Mouse (Mus musculus) fibroblast of lung, adult 2 months (primary cell): ENCODE results near the gene Lcor.

Experiments
- DNase-seq: peaks from one replicate; pipeline ENCODE4 v3.0.0-alpha.2; 2011; ENCODE audit warnings: low read depth

Gene Lcor

DNA sequence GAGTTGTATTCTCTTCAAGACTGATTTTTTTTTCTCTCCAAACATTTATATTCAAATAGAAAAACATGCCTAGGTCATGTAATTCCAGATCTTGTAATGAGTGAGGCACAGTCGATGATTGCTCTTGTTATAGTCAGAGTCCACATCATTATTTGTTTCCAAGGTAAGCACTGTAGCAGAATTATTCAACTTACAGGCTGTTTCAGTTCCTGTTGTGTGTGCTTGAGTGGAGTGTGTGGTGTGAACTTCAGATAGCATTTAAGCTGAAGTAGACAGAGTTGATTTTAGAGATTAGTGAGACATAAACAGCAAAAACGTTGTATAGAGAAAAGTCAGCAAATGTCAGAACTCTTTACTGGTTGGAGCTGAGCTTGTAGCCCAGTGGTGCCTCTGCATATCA, 86.4 kb downstream of the Lcor start:
- DNase-seq: no peak

DNA sequence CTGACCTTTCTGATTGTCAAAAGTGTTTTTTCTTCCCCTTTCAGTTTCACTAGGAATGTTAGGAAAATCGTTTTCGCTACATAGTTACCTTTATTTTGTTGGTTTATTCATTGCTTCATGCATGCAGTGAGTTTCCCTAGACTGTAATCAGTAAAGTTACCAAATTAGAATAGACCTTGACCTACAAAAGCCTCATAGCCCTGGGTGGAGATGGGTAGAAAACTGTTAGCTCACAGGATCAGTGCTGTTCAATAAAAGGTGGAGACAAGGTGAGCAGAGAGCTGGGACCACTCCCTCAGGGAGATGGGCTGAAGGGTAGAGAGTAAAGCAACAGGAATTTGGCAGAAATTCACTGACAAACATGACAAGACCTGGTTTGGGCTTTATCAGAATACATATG, 91.3 kb downstream of the Lcor start:
- DNase-seq: no peak

DNA sequence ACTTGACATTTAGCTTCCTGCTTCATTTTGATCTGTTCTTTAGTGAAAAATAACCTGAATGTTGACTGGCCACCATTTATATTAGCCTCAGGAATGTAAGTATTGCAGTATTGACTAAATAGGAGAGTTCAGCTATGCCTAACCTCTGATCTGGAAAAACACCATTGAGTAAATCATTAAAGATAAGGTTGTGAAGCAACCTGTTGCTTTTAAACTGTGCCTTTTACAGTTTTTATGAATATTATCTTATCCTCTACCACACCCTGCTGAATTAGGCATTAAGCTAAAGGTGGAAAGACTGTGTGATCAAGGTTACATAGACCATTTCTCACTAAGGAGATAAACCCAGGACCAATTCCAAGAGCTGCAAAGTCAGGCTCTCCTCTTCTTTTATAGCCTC, 95.1 kb downstream of the Lcor start:
- no peak for DNase-seq

DNA sequence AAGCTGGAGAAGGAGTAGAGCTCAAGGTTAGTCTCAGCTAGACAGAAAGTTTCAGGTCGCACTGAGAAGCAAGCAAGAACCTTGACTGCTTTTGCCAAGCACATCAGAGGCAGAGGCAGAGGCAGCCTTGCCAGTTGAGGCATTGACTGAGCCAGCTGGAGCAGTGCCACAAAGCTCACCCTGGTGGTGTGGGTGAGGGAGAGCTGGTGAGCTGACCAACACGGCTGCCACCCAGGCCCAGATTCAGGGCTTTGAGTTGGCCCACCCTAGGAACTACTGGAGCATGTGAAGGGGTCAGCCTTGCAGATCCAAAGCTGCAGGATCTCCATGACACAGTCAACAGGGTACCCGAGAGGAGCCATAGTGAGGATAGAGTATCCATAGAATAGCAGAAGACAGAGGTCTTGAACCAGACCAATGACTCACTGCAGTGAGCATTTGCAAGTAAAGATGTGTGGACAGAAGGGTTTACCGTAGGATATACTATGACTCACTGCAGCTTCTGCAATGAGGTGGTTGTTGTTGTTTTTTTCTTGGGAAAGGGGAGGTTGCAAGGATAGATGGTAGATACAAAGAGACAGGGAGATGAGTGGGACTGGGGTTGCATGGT, 97.0 kb downstream of the Lcor start:
- no peak for DNase-seq

DNA sequence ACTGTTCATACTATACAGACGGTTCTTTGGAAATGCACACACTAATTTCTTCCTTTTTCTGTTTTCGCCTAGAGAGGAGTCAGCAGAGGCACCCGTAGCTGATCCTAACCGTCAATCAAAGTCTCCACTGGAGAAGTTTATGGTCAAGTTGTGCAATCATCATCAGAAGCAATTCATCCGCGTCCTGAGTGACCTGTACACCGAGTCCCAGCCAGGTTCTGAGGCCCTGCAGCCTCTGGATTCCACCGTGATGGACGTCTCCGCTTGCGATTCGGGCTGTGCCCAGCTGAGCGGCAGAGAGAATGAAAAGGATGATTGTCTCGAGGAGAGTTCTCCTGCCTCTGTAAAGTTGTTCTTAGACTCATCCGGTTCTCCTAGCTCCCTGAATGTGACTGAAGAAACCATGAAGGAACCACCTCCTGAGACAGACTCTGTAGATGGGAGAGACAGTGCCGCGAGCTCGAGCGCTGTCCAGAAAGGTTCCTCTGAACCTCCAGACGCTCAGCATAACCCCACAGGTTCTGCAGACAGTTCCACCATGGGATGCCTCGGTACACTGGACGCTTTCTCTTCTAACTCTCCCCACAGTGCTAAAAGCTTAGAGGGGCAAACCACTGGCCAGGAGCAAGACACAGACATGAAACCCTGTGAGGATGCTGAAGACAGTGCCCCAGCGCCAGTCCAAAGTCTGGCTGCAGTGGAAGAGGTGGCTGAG, 99.4 kb downstream of the Lcor start, which contains the start of gene Gm340:
Gene Gm340, plus strand, starts transcription at position 665 of the 715 bp plus-strand sequence.
- DNase-seq: no peak

DNA sequence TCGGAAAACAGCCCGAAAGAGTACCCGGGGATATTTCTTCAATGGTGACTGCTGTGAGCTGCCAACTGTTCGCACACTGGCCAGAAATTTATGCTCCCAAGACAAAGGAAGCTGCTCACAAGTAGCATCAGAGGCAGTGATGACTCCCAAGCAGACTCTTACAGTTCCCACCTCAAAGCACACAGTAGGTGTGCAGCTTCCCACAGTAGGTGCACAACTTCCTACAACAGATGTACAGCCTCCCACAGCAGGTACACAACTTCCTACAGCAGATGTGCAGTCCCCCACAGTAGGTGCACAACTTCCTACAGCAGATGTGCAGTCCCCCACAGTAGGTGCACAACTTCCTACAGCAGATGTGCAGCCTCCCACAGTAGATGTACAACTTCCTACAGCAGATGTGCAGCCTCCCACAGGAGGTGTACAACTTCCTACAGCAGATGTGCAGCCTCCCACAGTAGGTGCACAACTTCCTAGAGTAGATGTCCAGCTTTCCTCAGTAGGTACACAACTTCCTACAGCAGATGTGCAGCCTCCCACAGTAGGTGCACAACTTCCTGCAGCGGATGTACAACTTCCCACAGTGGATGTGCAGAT, 100.6 kb downstream of the Lcor start:
- no peak for DNase-seq

DNA sequence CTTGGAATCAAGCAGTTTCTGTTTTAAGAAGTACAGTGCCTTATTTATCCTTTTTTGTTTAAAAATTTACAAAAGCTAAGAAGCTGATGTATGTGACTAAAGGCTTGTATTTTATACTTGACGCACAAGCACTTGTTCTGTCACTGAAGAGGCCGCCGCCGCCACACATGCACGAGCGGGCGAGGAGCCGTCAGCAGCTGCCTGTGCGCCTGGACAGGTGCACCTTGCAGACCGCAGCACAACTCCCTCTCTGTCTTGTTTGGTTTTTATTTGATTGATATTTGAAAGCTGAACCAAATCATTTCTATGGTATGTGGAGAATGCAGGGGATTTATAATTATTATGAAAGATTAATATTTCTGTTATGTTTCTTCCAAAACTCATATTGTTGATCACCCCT, 104.3 kb downstream of the Lcor start:
- no peak for DNase-seq

DNA sequence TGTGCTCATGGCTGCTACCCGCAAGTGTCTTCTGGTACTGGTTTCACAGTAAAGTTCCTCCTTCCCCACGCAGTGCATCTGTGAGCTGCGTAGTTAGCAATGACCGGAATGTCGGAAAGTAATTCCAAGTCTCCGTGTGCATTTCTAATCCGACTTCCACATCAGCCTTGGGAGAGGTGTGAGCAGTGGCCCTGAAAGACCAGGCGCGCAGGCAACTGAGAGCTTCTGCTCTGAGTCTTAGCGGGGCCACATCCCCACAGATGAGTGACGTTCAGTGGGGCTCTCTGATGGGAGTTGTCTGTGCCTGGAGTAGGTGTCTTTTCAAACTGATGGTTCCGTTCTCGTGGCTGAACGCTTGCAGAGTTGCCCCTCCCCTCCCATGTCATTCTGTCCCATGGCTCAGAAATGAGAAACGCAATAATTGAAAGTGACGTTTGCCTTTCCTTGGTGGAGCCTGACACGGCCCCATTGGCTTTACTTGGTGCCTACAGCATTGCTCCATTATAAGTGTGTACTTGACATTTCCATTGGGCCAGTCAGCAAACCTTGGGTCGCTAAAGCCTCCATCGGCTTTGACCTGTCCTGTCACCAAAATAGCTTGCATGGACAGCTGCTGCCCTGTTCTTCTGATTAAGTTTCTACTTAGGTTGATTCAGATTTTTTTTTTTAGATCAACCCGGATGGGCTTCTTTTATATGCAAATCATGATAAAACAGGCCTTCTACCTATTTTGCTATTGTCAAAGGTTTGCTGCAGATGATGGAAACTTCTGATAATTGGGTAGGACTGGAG, 105.2 kb downstream of the Lcor start:
- no peak for DNase-seq

DNA sequence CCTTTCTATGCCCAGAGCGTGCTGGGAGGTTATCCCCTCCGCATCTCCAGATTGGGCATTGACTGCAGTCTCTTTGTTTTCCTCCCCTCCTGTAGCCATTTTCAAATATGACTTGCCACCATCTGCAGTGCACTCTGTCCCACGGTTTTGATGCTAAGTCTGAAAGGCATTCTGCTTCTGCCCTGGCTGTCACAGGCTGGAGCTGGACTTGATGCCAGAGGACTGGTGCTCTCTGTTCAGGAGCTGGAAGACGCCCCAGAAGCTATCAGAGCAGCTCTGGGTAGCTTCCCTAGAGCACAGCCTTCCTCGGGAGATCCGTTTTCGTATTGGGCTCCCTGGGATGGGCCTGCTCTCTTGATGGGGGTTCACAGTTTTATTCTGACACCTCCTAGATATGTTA, 106.6 kb downstream of the Lcor start:
- no peak for DNase-seq

DNA sequence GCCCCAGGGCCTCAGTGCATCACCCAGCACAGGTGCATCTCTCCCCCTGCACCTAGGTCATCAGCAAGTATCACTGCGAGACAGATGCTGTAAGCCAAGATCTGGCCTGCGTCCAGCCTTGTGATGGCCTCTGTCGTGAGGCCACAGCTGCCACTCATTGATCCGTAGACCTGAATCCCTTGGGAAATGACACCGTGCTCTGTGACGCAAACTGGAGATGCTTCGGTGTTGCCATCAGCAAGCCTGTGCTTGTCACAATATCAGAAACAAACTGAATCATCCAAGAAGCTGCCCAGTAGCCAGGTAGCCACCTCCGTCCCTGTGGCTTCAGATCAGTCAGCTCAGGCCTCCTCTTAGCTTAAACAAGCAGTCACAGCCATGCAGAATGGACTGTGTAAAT, 107.2 kb downstream of the Lcor start:
- no peak for DNase-seq

DNA sequence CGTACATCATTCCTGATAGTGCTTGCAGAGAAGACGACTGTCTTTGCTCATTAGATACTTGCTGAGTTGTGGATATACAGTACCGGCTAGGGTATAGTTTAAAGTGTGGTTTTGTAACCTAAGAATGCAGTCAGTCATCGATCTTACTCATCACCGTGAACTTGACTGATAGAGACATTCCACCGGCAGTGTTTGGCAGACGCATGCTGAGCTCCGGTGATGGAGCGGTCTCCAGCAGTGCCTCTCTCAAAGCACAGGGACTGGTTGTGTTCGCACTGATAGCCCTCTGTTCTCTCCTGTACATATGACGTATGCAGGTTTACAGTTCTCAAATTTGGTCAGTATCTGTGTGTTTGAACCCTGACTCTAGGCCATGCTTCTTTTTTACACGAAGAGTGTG, 109.4 kb downstream of the Lcor start:
- DNase-seq: no peak

DNA sequence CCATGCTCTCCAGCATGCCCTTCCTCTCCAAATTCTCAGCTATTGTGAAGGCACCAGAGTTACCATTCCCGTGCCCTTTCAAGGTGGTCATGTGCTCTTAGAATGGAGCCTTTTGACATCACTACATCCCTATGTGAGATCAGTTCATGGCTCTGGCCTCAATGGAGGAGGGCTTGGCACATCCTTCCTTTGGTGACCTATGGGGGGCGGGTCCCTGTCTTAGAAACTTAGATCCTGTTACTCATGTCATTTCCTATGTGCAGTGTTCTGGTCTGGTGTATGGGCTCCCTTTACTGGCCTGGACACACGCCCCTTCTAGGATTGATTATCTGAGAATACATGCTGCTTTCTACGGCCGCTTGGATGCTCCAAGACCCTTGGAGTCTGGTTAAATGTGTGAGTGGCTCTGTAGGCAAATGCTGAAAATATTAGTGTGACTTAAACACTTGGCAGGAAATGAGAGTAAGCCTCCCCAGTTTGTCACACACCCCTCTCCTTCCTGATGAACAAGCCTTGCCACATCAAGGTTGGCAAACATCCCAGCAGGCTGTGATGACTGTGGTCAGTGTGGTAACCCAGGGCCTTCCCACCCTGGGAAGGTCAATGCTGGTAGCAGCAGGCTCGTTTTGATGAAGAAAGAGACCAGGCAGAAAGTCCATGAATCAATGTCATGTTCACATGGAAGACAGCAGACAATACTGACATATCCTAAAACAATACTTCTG, 114.9 kb downstream of the Lcor start:
- peak; percentile 86 for DNase-seq

DNA sequence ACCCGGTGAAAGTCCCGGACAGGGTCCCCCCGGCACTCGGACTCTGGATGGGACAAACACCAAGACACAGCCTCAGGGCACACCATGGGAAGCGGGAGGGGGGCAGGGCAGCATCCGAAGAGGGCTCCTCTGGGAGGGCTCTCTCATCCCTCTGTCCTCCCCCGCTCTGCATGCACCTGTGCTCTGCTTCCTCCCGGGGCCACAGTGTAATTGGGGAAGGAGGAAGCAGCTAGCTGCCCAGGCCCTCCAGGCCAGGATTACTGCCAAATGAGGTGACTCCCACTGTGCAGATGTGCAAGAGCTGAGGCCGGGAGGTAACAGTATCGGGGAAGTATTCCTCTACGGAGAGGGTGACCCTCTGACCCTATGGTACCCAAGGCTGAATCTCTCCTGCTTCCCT, 118.2 kb downstream of the Lcor start:
- no peak for DNase-seq

DNA sequence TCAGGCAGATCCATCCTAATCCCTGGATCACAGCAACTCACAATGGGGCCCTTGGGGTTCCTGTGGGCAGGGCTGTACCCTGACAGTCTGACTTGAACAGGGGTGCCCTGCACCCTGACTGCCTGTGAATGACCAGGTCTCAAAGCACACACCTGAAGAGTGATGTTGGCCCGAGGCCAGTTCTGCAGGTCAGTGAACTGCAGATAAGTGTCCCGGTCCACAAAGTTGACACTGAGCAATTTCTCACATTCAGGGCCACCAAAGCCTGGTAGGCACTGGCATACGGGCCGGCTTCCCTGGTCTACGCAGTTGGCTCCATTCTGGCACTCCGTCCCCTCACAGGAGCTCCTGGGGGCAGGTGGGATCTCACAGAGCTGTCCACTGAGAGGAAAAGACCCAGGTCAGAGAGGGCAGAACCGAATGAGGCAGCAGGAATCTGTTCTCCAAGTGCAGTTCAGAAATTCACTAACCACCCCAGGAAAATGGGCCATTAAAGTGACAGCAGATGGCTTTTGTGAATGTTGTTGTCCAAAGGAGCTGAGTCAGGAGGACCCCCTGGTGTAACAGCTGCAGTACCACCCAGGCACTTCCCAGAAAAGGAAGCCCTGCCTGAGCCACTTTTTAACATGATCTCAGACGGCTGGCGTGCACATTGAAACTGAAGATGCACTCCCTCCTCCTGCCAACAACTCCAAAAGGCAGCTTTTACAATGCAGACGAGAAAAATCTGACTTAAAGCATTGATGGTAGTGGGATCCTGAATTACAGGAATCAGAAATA, 124.0 kb downstream of the Lcor start:
- DNase-seq: no peak

DNA sequence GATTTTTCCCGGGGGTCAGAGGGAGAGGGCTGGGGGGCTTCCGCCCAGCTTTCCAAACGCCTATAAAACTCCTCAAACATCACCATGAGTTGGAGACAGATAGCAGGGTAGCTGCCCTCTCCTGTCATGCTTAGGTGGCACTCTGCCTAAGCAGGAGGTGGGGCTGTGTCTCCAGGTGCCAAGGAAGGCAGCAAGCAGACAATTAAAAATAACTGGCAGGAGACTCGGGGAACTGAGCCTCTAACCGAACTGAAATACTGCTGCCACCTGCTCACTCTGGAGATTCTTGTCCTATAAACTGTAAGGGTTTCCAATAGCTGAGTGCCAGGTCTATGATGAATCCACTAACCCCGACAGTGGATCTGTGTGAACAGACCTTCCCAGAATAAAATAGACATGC, 129.2 kb downstream of the Lcor start:
- DNase-seq: no peak
